Mouse (Mus musculus) kidney, adult 2 months (tissue): ENCODE measurements around the gene Ttpal. TPM values are rescaled to one million over a fixed set of nuclear protein-coding genes. Genes with fewer than 3 reads are reported as not detected.
"Not testable (repeated sequence)": the region's sequence is repeated elsewhere in the genome, so short reads cannot be mapped to it uniquely, and the experiment has no call there.

Experiments
- DNase-seq: peaks from one replicate; pipeline ENCODE4 v3.0.0; 2021
- H3K27ac ChIP-seq: fragments of 200-500 bp; 2 replicates; pipeline ENCODE4 v1.5.1; 2012; ENCODE audit warnings: low read depth, low read length, control low read depth, inconsistent platforms; ENCODE audit not compliant: insufficient read depth
- H3K27me3 ChIP-seq: fragments of 200-500 bp; replicated peaks from 2 replicates; pipeline ENCODE4 v1.6.1; 2012; ENCODE audit warnings: mild to moderate bottlenecking, moderate library complexity, low read length, inconsistent platforms; ENCODE audit not compliant: control insufficient read depth, insufficient read depth
- H3K36me3 ChIP-seq: fragments of 200-500 bp; 2 replicates; pipeline ENCODE4 v1.6.1; 2012; ENCODE audit warnings: mild to moderate bottlenecking, moderate library complexity, low read length, inconsistent platforms; ENCODE audit not compliant: control insufficient read depth, insufficient read depth
- H3K4me1 ChIP-seq: fragments of 200-500 bp; 2 replicates; pipeline ENCODE4 v1.6.1; 2011; ENCODE audit warnings: low read length; ENCODE audit not compliant: control insufficient read depth, insufficient read depth
- H3K4me3 ChIP-seq: fragments of 200-500 bp; 2 replicates; pipeline ENCODE4 v1.5.1; 2011; ENCODE audit warnings: mild to moderate bottlenecking, low read depth, low read length, control low read depth; ENCODE audit not compliant: insufficient read depth
- CTCF ChIP-seq: fragments of 200-500 bp; conservative IDR thresholded peaks from 2 replicates; pipeline ENCODE4 v1.5.1; 2011; ENCODE audit warnings: low read depth, mild to moderate bottlenecking, control low read depth, low read length, moderate library complexity, mixed read lengths; ENCODE audit not compliant: insufficient read depth, insufficient read length
- POLR2A ChIP-seq: fragments of 200-500 bp; IDR thresholded peaks from one replicate; pipeline ENCODE4 v1.6.1; 2011; ENCODE audit warnings: low read depth, low read length, control low read depth
- WGBS: fragments of 180-500 bp; shearing (Covaris S2); methylation state at CpG from one replicate; pipeline ENCODE4 v1.1.7; 2018; 5-methylcytosine and 5-hydroxymethylcytosine counted together
- polyA plus RNA-seq: library from polyadenylated mRNA; depleted of rRNA; stranded (reverse); fragments of >200 nt; gene quantifications from 2 replicates; pipeline ENCODE4 v1.2.3, GENCODE M21; 2012

Gene Ttpal
- polyA plus RNA-seq, 1 experiment: 11.3 TPM

- H3K36me3 ChIP-seq: no peaks in the 10 kb centered on the region; the same call in 1 of the 2 replicates
- peak; percentile 86 for DNase-seq
- peak overlapping the region; percentile 53 for H3K4me3 ChIP-seq
- H3K27me3 ChIP-seq: no peaks in the 10 kb centered on the region
- TF ChIP-seq CTCF: no peak
- TF ChIP-seq POLR2A: no peak
- 54% methylated on average over 30 of the region's 30 CpGs for WGBS
- peaks cover 18% of the 10 kb centered on the region for H3K4me1 ChIP-seq
- H3K27ac ChIP-seq: peak overlapping the region; percentile 97
Measured at GRCm38 (mm10) chr2:163642685-163643575, 40.8 kb downstream of the Ttpal start.

GRCm38 (mm10) chr2:163643576-163643971, 41.5 kb downstream of the Ttpal start:
- peak overlapping the region; percentile 97 for H3K27ac ChIP-seq
- no peak for DNase-seq
- H3K4me3 ChIP-seq: peak overlapping the region; percentile 72
- no peaks in the 10 kb centered on the region for H3K27me3 ChIP-seq
- WGBS: 17% methylated on average over 2 of the region's 2 CpGs
- no peaks in the 10 kb centered on the region; the same call in 1 of the 2 replicates for H3K36me3 ChIP-seq
- peaks cover 12% of the 10 kb centered on the region for H3K4me1 ChIP-seq
- no peak for TF ChIP-seq POLR2A
- no peak for TF ChIP-seq CTCF

- Histone ChIP-seq H3K36me3 (no peaks in the 10 kb centered on the region; the same call in 1 of the 2 replicates), H3K4me3 (peak overlapping the region; percentile 72), H3K27me3 (no peaks in the 10 kb centered on the region), H3K4me1 (peaks cover 10% of the 10 kb centered on the region), H3K27ac (peak overlapping the region; percentile 97)
- TF ChIP-seq POLR2A (no peak), CTCF (no peak)
- 2% methylated on average over 4 of the region's 4 CpGs for WGBS
- DNase-seq: no peak
Measured at GRCm38 (mm10) chr2:163644047-163644446, 41.9 kb downstream of the Ttpal start.

- Histone ChIP-seq H3K27me3 (no peaks in the 10 kb centered on the region), H3K36me3 (no peaks in the 10 kb centered on the region; the same call in 1 of the 2 replicates), H3K4me3 (peak within 1 kb of the TSS; percentile 72), H3K4me1 (peaks cover 7% of the 10 kb centered on the region; the same call in 1 of the 2 replicates), H3K27ac (peak within 1 kb of the TSS; percentile 97)
- peak; percentile 93 for TF ChIP-seq POLR2A
- TF ChIP-seq CTCF: peak; percentile 59
- peak; percentile 99 for DNase-seq
- under 1% methylated on average over 74 of the region's 74 CpGs for WGBS
Measured at GRCm38 (mm10) chr2:163644575-163645385, 42.7 kb downstream of the Ttpal start, which contains the start of gene Serinc3. Gene Serinc3 (minus strand): TSS chr2:163645131.

GRCm38 (mm10) chr2:163645700-163646460, 43.8 kb downstream of the Ttpal start:
- 76% methylated on average over 11 of the region's 11 CpGs for WGBS
- DNase-seq: no peak
- Histone ChIP-seq H3K4me3 (no peak overlapping the region), H3K27me3 (no peaks in the 10 kb centered on the region), H3K27ac (no peak overlapping the region; the same call in 1 of the 2 replicates), H3K4me1 (peaks cover 5% of the 10 kb centered on the region; the same call in 1 of the 2 replicates), H3K36me3 (no peaks in the 10 kb centered on the region; the same call in 1 of the 2 replicates)
- TF ChIP-seq POLR2A (no peak), CTCF (no peak)

- Histone ChIP-seq H3K4me3 (no peak overlapping the region), H3K27me3 (no peaks in the 10 kb centered on the region), H3K27ac (no peak overlapping the region), H3K4me1 (peaks cover 4% of the 10 kb centered on the region; the same call in 1 of the 2 replicates), H3K36me3 (no peaks in the 10 kb centered on the region; the same call in 1 of the 2 replicates)
- no peak for TF ChIP-seq POLR2A
- no peak for TF ChIP-seq CTCF
- 89% methylated on average over 5 of the region's 5 CpGs for WGBS
- DNase-seq: no peak
Measured at GRCm38 (mm10) chr2:163646461-163647080, 44.5 kb downstream of the Ttpal start.

GRCm38 (mm10) chr2:163655699-163656098, 53.6 kb downstream of the Ttpal start:
- 98% methylated on average over 9 of the region's 12 CpGs for WGBS
- H3K36me3 ChIP-seq, DNase-seq, H3K27me3 ChIP-seq, H3K4me3 ChIP-seq, H3K27ac ChIP-seq: not testable (repeated sequence)
- peaks cover 14% of the 10 kb centered on the region for H3K4me1 ChIP-seq
